Mouse (Mus musculus): ENCODE results near the gene Sik2. TPM values are rescaled to one million over a fixed set of nuclear protein-coding genes. Genes with fewer than 3 reads are reported as not detected.

The Sik2 gene
- polyA plus RNA-seq, 1 experiment from 2014 or later: 15.7 TPM

DNA sequence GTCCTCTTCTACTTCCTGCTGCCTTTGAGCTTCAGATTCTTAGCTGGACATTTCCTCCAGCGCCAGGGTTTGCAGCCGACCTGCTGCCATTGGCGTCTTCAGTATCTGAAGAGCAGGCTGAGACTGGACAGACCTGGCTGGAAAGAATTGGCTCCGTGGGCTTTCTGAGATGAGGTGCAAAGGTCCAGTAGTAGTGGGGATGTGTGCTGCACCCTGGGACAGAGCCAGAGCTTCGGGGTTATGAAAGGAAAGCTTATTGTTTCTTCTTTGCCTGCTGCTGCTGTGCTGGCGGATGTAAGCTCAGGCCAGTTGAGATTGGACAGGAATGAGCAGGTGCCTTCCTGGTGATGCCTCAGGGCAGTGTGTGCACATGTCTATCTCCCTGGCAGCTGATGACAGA lies 134.8 kb downstream of the Sik2 start:
- no peak for TF ChIP-seq CTCF (IDR thresholded peaks at IDR 0.05; ENCODE audit: low read depth)
- WGBS: 87% methylated on average over 6 of the region's 6 CpGs
- H3K4me1 ChIP-seq (ENCODE audit: insufficient read depth): no peaks in the 10 kb centered on the region
- no peaks in the 10 kb centered on the region for H3K27me3 ChIP-seq (ENCODE audit: insufficient read depth, low read length)
- DNase-seq: no peak
- no peak overlapping the region for H3K4me3 ChIP-seq (ENCODE audit: low read depth, low read length)
- H3K9me3 ChIP-seq (ENCODE audit: low read depth, low read length): no peaks in the 10 kb centered on the region
- no peak overlapping the region for H3K4me2 ChIP-seq
- ATAC-seq (ENCODE audit: insufficient read depth): no peak
- H3K9ac ChIP-seq: no peak overlapping the region
- H3K27ac ChIP-seq (ENCODE audit: low read depth): no peak overlapping the region
- peaks cover 84% of the 10 kb centered on the region for H3K36me3 ChIP-seq (ENCODE audit: insufficient read depth)

DNA sequence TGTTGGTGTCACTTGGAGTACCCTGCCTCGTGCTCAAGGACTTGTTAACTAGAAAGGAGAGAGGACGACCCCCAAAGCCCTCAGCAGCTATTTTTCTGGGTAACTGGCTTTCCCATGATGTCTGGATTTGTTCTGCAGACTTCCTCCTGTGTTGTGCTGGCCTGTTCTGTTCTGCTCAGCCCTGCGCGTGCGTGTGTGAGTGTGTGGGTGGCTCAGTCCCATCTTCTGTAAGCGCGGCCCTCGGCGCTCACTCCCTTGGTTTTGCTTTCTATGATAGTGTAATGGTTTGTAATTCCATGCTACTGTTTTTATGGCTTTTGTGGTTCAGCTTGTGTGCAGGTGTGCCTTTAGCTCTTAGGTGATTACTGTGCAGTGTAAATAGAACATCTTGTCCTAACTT lies 135.7 kb downstream of the Sik2 start:
- no peaks in the 10 kb centered on the region for H3K4me1 ChIP-seq (ENCODE audit: insufficient read depth)
- no peak overlapping the region for H3K9ac ChIP-seq
- H3K27ac ChIP-seq (ENCODE audit: low read depth): no peak overlapping the region
- ATAC-seq (ENCODE audit: insufficient read depth) (no peak), DNase-seq (no peak)
- H3K4me3 ChIP-seq (ENCODE audit: low read depth, low read length): no peak overlapping the region
- no peaks in the 10 kb centered on the region for H3K27me3 ChIP-seq (ENCODE audit: insufficient read depth, low read length)
- TF ChIP-seq CTCF (IDR thresholded peaks at IDR 0.05; ENCODE audit: low read depth): no peak
- H3K36me3 ChIP-seq (ENCODE audit: insufficient read depth): peaks cover 83% of the 10 kb centered on the region
- WGBS: 90% methylated on average over 9 of the region's 9 CpGs
- H3K4me2 ChIP-seq: no peak overlapping the region
- no peaks in the 10 kb centered on the region for H3K9me3 ChIP-seq (ENCODE audit: low read depth, low read length)

DNA sequence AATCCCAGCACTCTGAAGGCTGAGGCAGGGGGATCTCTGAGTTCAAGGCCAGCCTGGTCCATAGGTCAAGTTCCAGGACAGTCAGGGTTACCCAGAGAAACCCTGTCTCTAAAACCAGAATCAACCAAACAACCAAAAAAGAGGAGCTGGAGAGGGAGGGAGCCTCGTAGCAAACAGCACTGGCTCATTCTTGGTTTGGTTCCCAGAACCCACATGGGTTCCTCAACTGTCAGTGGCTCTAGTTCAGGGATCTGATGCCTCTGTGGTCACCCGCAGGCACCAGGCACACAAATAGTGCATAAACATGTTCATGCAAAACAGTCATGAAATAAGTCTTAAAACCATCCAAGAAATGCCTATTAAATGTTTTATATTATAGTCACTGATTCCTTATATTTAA lies 140.7 kb downstream of the Sik2 start:
- TF ChIP-seq CTCF (IDR thresholded peaks at IDR 0.05; ENCODE audit: low read depth): no peak
- WGBS: 80% methylated on average over 2 of the region's 2 CpGs
- H3K4me1 ChIP-seq (ENCODE audit: insufficient read depth): no peaks in the 10 kb centered on the region
- no peak for DNase-seq
- no peak overlapping the region for H3K9ac ChIP-seq
- H3K4me3 ChIP-seq (ENCODE audit: low read depth, low read length): no peak overlapping the region
- H3K27me3 ChIP-seq (ENCODE audit: insufficient read depth, low read length): no peaks in the 10 kb centered on the region
- no peak overlapping the region for H3K4me2 ChIP-seq
- no peaks in the 10 kb centered on the region for H3K9me3 ChIP-seq (ENCODE audit: low read depth, low read length)
- H3K27ac ChIP-seq (ENCODE audit: low read depth): no peak overlapping the region
- ATAC-seq (ENCODE audit: insufficient read depth): no peak
- H3K36me3 ChIP-seq (ENCODE audit: insufficient read depth): peaks cover 79% of the 10 kb centered on the region

DNA sequence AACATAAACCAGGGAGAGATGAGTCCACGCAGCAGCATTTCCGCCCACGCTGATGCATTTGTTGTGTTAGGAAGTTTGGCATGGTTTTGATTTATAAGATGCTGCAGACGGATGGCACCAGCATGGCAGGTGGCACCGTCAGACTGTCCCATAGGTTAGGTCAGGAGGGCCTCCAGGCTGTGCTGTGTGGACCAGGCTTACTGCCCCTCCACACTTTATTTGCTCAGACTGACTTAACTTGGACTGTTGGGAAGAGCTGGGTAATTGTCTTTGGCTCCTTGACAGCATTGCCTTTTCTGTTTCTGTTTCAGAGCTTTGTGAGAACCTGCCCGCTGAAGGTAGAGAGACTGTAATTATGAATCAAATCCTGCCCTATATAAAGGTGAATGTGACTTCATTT lies 141.9 kb downstream of the Sik2 start:
- H3K36me3 ChIP-seq (ENCODE audit: insufficient read depth): peaks cover 81% of the 10 kb centered on the region
- no peaks in the 10 kb centered on the region for H3K4me1 ChIP-seq (ENCODE audit: insufficient read depth)
- H3K27ac ChIP-seq (ENCODE audit: low read depth): no peak overlapping the region
- no peak for DNase-seq
- no peak overlapping the region for H3K4me2 ChIP-seq
- no peaks in the 10 kb centered on the region for H3K9me3 ChIP-seq (ENCODE audit: low read depth, low read length)
- no peak for TF ChIP-seq CTCF (IDR thresholded peaks at IDR 0.05; ENCODE audit: low read depth)
- WGBS: 87% methylated on average over 6 of the region's 6 CpGs
- no peak overlapping the region for H3K4me3 ChIP-seq (ENCODE audit: low read depth, low read length)
- ATAC-seq (ENCODE audit: insufficient read depth): no peak
- H3K27me3 ChIP-seq (ENCODE audit: insufficient read depth, low read length): no peaks in the 10 kb centered on the region
- no peak overlapping the region for H3K9ac ChIP-seq

DNA sequence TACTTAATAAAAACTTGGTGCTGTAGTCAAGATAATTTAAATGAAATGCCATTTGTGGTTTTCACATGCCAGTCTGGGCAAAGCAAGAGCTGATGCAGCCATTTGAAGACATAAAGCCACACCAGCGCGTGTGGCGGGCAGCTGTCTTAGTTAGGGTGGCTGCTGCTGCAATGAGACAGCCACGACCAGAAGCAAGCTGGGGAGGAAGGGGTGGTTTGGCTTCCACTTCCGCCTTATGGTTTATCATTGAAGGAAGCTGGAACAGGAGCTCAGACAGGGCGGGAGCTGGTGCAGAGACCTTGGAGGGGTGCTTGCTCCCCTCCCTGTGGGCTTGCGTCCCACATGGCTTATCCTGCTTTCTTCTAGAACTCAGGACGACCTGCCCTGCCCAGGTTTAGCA lies 143.1 kb downstream of the Sik2 start:
- no peak for TF ChIP-seq CTCF (IDR thresholded peaks at IDR 0.05; ENCODE audit: low read depth)
- no peak overlapping the region for H3K4me3 ChIP-seq (ENCODE audit: low read depth, low read length)
- WGBS: 73% methylated on average over 8 of the region's 8 CpGs
- no peaks in the 10 kb centered on the region for H3K4me1 ChIP-seq (ENCODE audit: insufficient read depth)
- H3K27ac ChIP-seq (ENCODE audit: low read depth): no peak overlapping the region
- no peaks in the 10 kb centered on the region for H3K27me3 ChIP-seq (ENCODE audit: insufficient read depth, low read length)
- H3K36me3 ChIP-seq (ENCODE audit: insufficient read depth): peaks cover 88% of the 10 kb centered on the region
- peak; percentile 28; the same call in 1 of the 2 replicates for ATAC-seq (ENCODE audit: insufficient read depth)
- no peak for DNase-seq
- H3K4me2 ChIP-seq: no peak overlapping the region
- H3K9me3 ChIP-seq (ENCODE audit: low read depth, low read length): no peaks in the 10 kb centered on the region
- H3K9ac ChIP-seq: no peak overlapping the region

DNA sequence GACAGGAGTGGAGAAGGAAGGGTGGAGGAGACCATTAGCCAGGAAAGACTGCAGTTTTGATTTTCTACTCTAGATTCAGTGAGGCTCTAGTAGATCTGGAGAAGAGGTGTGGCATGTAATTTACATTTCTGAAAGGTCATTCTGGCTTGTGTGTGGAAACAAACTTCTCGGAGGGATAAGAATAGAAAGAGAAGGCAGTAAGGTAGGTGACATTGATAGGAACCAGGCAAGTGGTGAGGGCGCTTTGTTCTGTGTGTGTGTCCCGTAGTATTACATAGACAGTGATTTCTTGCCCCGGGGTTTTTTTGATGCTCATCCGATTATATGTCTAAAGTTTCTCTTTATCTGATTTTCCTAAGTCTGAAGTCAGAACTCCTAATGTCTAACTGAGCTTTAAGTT lies 144.0 kb downstream of the Sik2 start:
- H3K36me3 ChIP-seq (ENCODE audit: insufficient read depth): peaks cover 88% of the 10 kb centered on the region
- no peak overlapping the region for H3K9ac ChIP-seq
- TF ChIP-seq CTCF (IDR thresholded peaks at IDR 0.05; ENCODE audit: low read depth): no peak
- H3K4me2 ChIP-seq: no peak overlapping the region
- ATAC-seq (ENCODE audit: insufficient read depth) (no peak), DNase-seq (no peak)
- no peaks in the 10 kb centered on the region for H3K4me1 ChIP-seq (ENCODE audit: insufficient read depth)
- H3K27ac ChIP-seq (ENCODE audit: low read depth): no peak overlapping the region
- H3K27me3 ChIP-seq (ENCODE audit: insufficient read depth, low read length): no peaks in the 10 kb centered on the region
- WGBS: 60% methylated on average over 5 of the region's 5 CpGs
- no peaks in the 10 kb centered on the region for H3K9me3 ChIP-seq (ENCODE audit: low read depth, low read length)
- H3K4me3 ChIP-seq (ENCODE audit: low read depth, low read length): no peak overlapping the region

DNA sequence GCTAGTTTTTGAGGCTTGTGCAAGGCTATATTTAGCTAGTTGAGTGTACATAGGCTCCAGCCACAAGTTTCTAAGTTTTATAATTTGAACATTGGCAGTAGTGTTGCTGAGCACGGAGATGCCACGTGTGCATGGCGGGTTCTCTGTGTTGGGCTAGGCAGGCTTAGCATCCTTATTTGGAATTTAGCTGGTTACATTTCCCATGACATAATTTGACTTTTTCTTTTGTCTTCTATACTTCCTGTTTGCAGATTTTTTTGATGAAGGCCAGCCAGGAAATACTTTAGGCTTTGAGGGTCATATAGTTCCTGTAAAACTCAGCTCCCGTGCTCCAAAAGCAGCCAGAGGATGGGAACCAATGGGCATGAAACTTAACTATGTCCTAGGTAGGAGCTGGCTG lies 145.0 kb downstream of the Sik2 start:
- Histone ChIP-seq H3K27ac (ENCODE audit: low read depth) (no peak overlapping the region), H3K4me3 (ENCODE audit: low read depth, low read length) (no peak overlapping the region), H3K36me3 (ENCODE audit: insufficient read depth) (peaks cover 91% of the 10 kb centered on the region), H3K4me1 (ENCODE audit: insufficient read depth) (no peaks in the 10 kb centered on the region), H3K4me2 (no peak overlapping the region), H3K9me3 (ENCODE audit: low read depth, low read length) (no peaks in the 10 kb centered on the region), H3K27me3 (ENCODE audit: insufficient read depth, low read length) (no peaks in the 10 kb centered on the region), H3K9ac (no peak overlapping the region)
- 82% methylated on average over 4 of the region's 4 CpGs for WGBS
- DNase-seq: no peak
- no peak for TF ChIP-seq CTCF (IDR thresholded peaks at IDR 0.05; ENCODE audit: low read depth)
- no peak for ATAC-seq (ENCODE audit: insufficient read depth)

All from lung, embryonic 14.5 days (tissue).